Mouse (Mus musculus) 416B (cell line): Measurements from ENCODE around the gene Topors.

Experiments used
- DNase-seq: peaks from one replicate; pipeline ENCODE4 v3.0.0; 2011; ENCODE audit warnings: low read depth

The Topors gene

GRCm38 (mm10) chr4:40250984-40251383 lies 18.7 kb downstream of the Topors start:
- DNase-seq, result no peak

DNA sequence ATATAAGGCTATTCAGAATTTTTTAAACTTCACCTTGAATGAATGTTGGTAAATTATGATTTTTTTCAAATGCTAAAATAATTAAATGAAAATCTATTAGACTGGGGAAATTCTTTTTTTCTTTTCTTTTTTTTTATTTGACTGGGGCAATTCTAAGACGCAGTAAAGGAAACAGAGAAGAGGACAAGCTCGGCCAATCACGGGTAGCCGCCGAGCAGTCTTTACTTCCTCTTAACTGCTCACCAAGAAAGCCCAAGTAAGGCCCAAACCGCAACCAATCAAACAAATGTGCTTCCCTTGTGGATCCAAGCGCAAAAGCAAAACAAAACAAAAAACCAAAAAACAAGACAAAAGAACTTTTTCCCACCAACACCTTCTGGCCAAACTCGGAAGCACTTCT lies 25.6 kb downstream of the Topors start:
- peak; percentile 74 for DNase-seq

DNA sequence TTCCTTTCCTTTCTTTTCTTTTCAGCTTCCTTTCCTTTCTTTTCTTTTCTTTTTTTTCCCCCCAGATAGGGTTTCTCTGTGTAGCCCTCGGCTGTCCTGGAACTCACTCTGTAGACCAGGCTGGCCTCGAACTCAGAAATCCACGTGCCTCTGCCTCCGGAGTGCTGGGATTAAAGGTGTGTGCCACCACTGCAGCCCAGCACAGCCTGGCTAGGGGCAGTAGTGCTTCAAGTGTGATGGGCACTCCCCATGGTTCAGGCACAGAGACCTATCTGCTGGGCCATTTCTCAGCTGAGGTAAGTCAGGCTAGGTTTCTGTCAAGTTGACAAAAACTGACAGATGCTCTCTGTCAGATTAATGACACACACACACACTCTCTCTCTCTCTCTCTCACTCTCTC lies 26.6 kb downstream of the Topors start:
- DNase-seq, result no peak

GRCm38 (mm10) chr4:40241928-40242327 lies 27.7 kb downstream of the Topors start:
- peak; percentile 31 for DNase-seq

GRCm38 (mm10) chr4:40240272-40240744 lies 29.3 kb downstream of the Topors start:
- peak; percentile 26 for DNase-seq

GRCm38 (mm10) chr4:40239409-40240271 lies 30.0 kb downstream of the Topors start, which contains the start of gene Ddx58:
TSS of gene Ddx58 (minus strand) at chr4:40239828.
- DNase-seq, result peak; percentile 65

DNA sequence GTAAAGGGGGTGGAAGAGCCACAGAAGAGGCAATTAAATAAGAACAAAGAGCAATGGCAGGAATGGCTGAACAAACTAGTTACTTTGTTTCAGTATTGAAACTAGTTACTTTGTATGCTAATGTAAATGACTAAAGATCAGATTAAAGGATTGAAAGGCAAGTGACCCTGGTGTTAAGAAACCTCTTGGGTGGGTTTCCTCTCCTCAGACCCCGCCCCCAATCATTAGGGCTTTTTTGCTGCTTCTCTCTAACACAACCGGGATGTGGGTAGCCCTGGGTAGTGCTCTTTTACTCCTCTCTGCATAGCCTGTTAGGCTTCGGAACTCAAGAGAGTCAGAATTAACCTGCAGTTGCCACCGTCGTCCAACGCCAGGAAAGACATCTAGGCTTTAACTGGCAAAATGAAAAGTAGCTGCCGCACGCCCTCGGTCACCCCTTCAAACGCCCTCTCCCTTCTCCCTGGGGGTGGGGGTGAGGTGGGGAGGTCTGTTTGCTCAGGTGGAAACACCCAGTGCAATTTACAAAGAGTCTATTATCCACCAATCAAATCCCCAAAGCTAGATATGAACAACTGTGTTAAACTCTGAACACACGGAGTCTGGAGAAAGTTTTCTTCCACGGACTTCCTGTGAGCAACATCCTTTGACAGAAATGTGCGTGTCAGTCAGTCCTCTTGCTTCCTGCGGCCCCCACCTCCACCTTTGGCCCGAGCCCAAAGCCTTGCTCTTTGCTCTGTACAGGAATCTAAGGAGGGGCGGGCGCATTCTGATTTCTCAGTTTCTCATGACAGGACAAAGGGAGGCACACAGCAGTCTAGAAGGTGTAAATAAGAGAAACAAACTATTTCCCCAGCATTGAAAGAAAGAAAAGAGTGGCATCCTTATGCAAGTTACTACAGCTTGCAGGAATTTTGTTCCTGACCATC lies 30.9 kb downstream of the Topors start:
- peak; percentile 79 for DNase-seq

DNA sequence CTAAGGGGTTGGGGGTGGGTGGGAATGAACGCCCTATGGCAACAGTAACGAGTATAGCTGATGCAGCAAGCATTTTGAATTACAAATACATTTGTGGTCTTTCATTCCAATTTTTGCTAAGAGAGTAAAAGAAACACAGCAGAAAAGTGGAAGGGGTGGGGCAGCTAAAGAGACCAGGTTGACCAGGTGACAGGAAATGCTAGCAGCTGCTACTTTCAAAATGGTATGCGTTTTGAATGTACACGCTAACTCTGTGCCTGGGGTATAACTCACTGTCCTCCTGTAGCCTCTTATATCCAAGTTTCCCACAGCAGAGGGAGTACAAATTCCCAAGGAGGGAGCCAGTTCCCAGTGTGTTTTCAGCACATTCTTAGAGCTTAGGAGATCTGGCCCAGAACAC lies 32.8 kb downstream of the Topors start:
- no peak for DNase-seq

GRCm38 (mm10) chr4:40234256-40234655 lies 35.4 kb downstream of the Topors start:
- DNase-seq, result no peak

DNA sequence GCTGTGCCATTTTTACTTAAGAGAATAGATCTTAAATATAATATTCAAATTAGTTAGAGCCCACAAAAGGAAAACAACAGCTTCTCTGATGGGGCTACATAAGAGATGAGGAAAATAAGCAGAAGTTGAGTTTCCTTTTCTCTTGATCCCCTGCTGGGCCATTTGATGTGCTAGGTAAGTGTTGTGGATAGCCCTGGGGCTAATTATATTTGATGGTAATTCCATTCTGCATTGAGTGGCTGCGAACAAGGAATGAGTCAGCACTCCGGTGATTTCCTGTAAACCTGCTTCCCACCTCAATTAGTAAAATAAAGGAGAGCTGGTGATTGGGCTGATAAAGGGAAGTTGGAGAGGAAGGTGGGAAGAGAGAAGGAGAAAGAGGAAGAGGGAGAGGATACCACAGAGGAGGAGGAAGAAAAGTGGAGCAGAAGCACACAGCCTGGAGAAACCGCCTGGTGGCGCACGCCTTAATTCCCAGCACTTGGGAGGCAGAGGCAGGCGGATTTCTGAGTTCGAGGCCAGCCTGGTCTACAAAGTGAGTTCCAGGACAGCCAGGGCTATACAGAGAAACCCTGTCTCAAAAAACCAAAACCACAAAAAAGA lies 36.5 kb downstream of the Topors start:
- peak; percentile 26 for DNase-seq

DNA sequence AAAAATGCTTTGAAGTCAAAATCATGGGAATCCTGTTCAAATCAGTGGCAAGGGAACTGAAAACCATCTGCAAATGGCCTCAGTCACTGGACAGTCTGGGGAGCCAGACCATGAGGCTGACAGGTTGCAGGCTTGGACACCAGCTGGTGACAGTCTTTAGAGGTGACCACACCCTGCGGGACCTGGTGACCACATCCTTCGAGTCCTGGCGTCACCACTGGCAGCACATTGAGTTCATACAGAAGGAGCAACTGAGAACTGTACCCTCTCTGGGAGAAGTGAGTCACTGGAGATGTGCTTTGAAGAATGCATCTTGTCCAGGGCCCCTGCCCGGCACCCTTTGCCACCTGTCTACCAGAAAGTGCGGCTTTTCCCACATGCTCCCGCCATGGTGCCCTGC lies 39.9 kb downstream of the Topors start:
- peak; percentile 66 for DNase-seq

- no peak for DNase-seq
Observed at GRCm38 (mm10) chr4:40227886-40228285, 41.8 kb downstream of the Topors start.

DNA sequence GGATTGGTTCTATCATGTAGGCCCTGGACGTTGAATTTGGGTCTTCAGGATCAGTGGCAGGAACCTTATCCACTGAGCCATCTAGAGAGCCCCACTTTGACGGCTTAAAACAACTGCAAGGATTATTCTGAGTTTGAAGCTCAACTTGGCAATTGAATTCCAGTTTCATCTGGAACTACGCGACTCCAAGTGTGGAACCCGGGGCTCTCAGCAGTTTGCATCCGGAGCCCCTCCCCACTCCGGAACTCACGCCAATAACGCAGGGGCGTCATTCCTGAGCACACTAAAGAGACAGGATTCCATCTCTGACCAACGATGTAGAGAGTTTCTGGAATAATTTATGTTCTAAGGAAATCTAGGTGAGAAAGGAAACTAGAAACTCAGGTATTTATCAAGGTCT lies 42.5 kb downstream of the Topors start:
- no peak for DNase-seq

GRCm38 (mm10) chr4:40226095-40226494 lies 43.6 kb downstream of the Topors start:
- DNase-seq, result no peak

DNA sequence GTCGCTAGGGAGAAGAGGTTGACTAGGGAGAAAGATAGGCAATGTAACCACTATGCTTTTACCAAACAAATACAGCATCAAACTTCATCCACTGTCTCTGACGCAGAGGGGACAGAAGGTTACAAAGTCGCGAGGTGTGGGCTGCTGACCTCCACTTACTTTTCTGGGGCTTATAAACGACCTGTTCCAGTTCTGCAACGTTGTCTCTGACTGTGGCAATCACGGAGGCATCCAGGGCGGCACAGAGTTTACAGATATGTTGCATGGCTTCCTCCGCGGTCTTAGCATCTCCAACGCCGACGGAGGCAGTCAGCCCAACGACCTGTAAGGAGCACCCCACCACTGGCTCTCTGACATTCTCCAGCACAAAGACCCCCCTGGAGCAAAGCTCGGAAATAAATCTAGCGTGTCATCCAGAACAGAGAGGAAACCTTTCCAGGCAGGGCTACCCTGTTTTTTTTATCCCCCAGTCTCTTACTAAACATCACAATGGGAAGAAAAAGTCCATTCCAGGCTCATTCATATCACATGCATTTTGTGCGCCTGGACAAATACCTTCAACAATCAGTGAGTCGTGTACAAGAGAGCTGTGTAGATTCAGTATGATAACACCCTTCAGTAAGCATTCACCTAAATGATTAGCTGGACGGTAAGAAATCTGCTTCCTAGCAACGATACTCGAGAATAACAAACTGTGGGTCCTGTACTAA lies 47.6 kb downstream of the Topors start:
- DNase-seq, result no peak

- no peak for DNase-seq
Observed at GRCm38 (mm10) chr4:40221004-40221760, 48.5 kb downstream of the Topors start.

DNA sequence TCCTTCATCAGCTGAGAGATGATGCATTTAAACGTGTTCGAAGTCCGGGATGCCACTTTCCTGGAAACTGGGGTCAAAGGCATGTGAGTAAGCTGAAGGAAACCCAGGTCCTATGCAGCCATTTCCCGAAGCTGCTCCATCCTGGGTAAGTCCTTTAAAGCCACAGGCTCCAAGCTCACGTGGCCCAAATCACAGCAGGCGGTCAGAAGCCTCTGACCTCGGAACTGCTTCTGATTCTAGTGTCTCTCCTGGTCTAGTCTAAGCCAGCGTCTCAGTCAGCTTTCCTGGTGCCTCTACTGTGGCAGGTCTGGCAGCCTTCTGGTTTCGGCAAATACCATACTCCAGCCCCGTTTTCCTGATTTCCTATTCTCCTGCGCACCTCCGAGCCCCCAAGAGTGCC lies 49.2 kb downstream of the Topors start:
- no peak for DNase-seq

DNA sequence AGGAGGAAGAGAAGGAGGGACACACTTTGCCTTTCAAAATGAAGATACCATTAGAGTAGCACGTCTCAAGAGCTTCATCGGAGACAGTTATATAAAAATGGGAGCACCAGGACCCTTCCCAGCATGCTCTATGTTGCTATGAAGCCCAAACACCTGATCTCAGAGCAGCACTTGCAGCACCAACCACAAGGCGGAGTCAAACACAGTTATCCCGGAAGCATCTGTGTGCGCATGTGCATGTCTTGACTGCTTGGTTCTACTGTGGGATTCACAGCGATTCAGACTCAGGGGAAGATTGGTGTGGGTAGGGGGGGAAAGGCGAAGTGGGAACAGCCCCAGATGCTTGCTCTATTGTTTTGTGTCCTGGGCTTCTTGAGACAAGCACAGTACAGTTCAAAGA lies 51.3 kb downstream of the Topors start:
- peak; percentile 81 for DNase-seq

DNA sequence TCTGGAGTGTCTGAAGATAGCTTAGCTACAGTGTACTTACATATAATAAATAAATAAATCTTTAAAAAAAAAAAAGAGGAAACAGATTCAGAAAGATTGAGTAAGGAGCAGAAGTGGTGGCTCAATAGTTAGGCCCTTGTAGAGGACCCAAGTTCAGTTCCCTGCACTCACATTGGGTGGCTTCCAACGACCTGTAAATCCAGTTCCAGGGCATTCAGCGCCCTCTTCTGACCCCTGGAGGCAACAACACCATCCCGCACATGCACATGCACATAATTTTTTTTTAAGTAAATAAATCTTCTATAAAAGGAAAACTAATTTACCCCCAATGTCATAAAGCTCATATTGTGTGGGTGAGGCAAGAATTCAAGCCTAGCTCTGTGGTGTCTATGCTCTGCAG lies 51.7 kb downstream of the Topors start:
- DNase-seq, result peak; percentile 43

DNA sequence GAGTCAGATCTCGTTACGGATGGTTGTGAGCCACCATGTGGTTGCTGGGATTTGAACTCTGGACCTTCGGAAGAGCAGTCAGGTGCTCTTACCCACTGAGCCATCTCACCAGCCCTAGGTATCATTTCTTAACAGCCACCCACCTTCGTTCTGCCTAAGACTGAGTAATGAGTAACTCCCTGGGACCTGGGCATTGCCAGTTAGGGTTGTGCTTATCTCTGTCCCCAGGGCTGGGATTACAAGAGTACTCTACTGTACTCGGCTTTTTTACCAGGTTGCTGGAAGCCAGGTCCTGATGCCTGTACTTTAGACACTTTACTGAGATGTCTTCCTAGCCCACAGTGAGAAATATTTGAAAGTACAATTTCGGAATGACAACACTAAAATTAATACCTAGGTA lies 57.5 kb downstream of the Topors start:
- no peak for DNase-seq
